Mouse (Mus musculus) pancreas, adult 10 weeks (tissue): ENCODE results near the gene Cacna2d2. TPM values are rescaled to one million over a fixed set of nuclear protein-coding genes. Genes with fewer than 3 reads are reported as not detected.

Source experiments
- polyA plus RNA-seq: library from polyadenylated mRNA; stranded (reverse); fragments of 350-450 nt; fragmentation: Illumina TruSeq; extraction: RNeasy Lipid Tissue Mini Kit (QIAGEN cat#74804); gene quantifications from one replicate; pipeline ENCODE4 v1.2.3, GENCODE M21; 2015; ENCODE audit warnings: low read depth, low replicate concordance; ENCODE audit not compliant: insufficient read depth

The Cacna2d2 gene
- polyA plus RNA-seq = 0.20 TPM

GRCm38 (mm10) chr9:107399491-107399971 is at the start of gene Cacna2d2:
Gene Cacna2d2, plus strand, starts transcription at chr9:107399612.

DNA sequence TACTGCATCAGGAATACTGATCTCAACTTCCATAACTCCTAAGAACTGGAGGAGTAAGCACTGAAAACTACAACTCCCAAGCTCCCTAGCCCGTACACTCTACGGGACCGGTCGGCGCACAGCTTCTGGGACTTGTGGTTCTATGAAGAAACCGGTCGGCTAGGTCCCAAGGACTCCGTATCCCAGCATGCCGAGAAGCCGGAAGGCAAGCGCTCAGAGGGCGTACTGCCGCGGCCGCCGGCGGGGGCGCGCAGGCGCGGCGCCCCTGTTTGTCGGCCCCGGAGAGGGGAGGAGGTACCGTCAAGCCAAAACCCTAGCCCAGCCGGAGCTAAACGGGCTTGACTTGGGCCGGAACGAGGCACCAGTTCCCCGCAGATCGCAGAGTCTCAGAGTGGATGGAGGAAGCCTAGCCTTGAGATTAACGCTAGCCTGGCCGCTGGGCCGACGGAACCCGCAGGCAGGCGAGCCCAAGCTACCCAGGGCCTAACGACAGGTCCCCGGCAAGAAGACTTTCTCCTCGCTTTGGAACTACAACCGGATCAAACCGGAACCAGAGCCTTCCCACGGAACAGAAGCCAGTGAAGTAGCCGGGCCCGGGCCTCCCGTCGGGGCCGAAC is 134.5 kb downstream of the Cacna2d2 start, which contains the start of gene Tmem115:
Gene Tmem115, plus strand, starts transcription at position 155 of the 617 bp plus-strand sequence.

GRCm38 (mm10) chr9:107541474-107542351 is 142.3 kb downstream of the Cacna2d2 start, which contains the start of the genes Cyb561d2 and Nprl2:
Gene Cyb561d2, minus strand, starts transcription at chr9:107542193.
Gene Nprl2, plus strand, starts transcription at chr9:107542226.

GRCm38 (mm10) chr9:107547026-107547425 is 147.6 kb downstream of the Cacna2d2 start, which contains the start of gene Zmynd10:
Gene Zmynd10, plus strand, starts transcription at chr9:107547298.

DNA sequence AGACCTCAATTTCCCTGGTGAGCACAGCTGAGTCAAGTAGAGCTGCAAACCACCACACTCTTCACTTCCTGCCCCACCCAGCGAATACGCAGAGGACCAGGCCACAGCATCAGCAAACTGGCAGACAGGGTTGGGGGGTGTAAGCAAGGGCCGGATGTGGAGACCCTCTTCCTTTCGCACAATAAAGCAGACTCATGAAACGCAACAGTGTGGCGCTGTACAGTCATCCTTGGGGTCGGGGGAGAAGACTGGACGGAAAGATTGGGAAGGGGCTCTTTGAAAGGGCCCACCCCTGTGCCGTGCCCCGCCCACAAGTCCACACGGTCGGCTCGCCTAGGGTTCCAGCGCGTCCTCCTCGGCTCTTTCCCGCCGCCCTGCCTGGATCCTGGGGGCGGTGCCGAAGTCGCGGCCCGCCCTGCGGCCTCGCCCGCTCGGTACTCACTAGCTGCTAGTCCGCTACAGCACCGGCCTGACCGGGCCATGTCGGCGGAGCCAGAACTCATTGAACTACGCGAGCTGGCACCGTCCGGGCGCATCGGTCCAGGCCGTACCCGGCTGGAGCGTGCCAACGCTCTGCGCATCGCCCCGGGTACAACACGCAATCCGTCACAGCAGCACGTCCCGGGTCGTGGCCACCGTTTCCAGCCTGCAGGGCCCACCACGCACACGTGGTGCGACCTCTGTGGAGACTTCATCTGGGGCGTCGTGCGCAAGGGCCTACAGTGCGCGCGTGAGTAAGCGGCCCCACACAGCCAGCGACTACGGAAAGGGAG is 151.9 kb downstream of the Cacna2d2 start, which contains the start of gene Rassf1:
Gene Rassf1, plus strand, starts transcription at position 439 of the 773 bp plus-strand sequence.

GRCm38 (mm10) chr9:107563029-107563581 is 163.7 kb downstream of the Cacna2d2 start, which contains the start of gene Tusc2:
Gene Tusc2, plus strand, starts transcription at chr9:107563255.

DNA sequence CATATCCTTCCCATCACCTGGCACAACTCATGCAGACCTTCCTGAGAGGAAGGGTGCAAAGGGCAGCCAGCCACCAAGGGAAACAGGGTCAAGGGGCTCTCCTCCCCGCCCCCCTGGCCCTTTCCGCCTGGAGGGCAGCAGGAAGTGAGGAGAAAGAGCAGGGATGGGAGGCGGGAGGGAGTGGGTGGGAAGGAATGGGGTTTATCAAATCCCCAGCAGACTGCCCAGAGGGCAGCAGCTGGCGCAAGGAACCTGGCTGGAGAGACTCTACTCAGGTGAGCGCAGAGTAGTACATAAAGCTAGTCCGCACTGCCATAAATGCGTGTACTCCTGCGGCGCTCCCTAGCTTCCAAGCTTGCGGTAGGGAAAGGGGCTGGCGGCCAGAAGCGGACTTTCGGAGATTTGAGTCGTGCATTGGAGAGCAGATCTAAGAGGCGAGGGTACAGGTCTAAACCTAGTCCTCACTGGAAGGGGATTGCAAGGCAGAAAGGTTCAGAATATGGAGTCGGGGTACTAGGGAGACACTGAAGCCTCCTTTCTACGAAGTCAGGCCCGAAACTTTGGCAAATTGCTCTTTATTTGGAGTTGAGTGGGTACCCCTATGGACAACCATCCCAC is 168.4 kb downstream of the Cacna2d2 start, which contains the start of gene Hyal2:
Gene Hyal2, plus strand, starts transcription at position 244 of the 618 bp plus-strand sequence.

DNA sequence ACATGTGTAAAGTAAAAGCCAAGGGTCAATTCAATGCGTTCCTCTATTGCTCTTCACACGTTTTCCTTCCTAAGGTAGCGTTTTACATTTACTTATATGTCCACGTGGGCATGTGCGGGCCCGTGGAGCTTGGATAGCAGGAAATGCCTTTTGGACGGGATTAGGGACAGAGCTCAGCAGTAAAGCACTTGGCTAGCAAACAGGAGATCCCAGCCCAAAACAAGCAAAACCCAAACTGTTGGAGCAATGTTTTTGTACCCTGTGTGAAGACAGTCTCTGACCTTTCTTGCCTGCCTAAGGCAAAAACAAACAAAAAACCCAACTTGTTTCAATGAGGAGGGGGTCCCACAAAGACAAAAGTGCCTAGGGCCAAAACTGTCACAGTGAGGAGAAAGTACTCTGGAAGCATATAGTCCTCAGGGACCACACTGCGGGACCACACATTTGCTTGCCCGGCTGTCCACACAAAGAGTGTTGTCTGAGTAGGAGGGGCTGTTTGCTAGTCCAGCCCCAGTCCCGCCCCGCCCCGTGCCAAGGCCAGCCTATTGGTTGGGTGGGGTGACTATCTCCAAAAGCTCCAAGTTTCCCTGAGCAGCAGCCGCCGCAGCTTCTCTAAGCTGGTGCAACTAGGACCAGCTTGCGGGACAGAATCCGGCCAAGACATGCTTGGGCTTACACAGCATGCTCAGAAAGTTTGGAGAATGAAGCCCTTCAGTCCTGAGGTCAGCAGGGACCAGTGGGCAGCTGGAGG is 177.1 kb downstream of the Cacna2d2 start, which contains the start of gene Hyal1:
Gene Hyal1, plus strand, starts transcription at position 571 of the 751 bp plus-strand sequence.

GRCm38 (mm10) chr9:107578587-107578986 is 179.2 kb downstream of the Cacna2d2 start, which contains the start of gene Naa80:
Gene Naa80, plus strand, starts transcription at chr9:107578887.

Other genes starting within 250 kb of the Cacna2d2 start
- 1.1 TPM for gene Dock3, start 167.7 kb upstream of the Cacna2d2 start, polyA plus RNA-seq
- gene Mapkapk3, start 109.7 kb upstream of the Cacna2d2 start, polyA plus RNA-seq = 5.6 TPM
- gene Cish, start 103.6 kb upstream of the Cacna2d2 start, polyA plus RNA-seq = 7.9 TPM
- 12.6 TPM for gene Hemk1, start 61.3 kb upstream of the Cacna2d2 start, polyA plus RNA-seq
- gene 6430571L13Rik, start 59.0 kb upstream of the Cacna2d2 start, polyA plus RNA-seq = not detected
- 6.5 TPM for gene Tmem115, start 134.3 kb downstream of the Cacna2d2 start, polyA plus RNA-seq
- 2.8 TPM for gene Cyb561d2, start 142.6 kb downstream of the Cacna2d2 start, polyA plus RNA-seq
- gene Nprl2, start 142.6 kb downstream of the Cacna2d2 start, polyA plus RNA-seq = 5.4 TPM
- gene Zmynd10, start 147.7 kb downstream of the Cacna2d2 start, polyA plus RNA-seq = not detected
- gene Rassf1, start 151.9 kb downstream of the Cacna2d2 start, polyA plus RNA-seq = 10.7 TPM
- 11.3 TPM for gene Tusc2, start 163.6 kb downstream of the Cacna2d2 start, polyA plus RNA-seq
- gene Hyal2, start 168.3 kb downstream of the Cacna2d2 start, polyA plus RNA-seq = 12.1 TPM
- gene Hyal1, start 177.3 kb downstream of the Cacna2d2 start, polyA plus RNA-seq = 1.7 TPM
- gene Naa80, start 179.3 kb downstream of the Cacna2d2 start, polyA plus RNA-seq = 10.5 TPM
- gene Hyal3, start 181.2 kb downstream of the Cacna2d2 start, polyA plus RNA-seq = 0.76 TPM
- gene Ifrd2, start 188.0 kb downstream of the Cacna2d2 start, polyA plus RNA-seq = 23.7 TPM
- gene Sema3b, start 209.6 kb downstream of the Cacna2d2 start, polyA plus RNA-seq = 2.8 TPM
- gene Gnai2, start 235.8 kb downstream of the Cacna2d2 start, polyA plus RNA-seq = 76.6 TPM